Mouse (Mus musculus): ENCODE measurements around the gene Slc30a3.

DNA sequence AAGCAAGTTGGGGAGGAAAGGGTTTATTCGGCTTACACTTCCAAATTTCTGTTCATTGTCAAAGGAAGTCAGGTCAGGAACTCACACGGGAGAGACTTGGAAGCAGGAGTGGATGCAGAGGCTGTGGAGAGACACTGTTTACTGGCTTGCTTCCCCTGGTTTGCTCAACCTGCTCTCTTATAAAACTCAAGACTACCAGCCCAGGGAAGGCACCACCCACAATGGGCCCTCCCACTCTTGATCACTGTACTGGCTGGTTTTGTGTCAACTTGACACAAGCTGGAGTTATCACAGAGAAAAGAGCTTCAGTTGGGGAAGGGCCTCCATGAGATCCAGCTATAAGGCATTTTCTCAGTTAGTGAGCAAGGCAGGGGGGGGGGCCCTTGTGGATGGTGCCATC lies 37.0 kb downstream of the Slc30a3 start:
- TF ChIP-seq CTCF (IDR thresholded peaks at IDR 0.05; ENCODE audit: low read depth) (no peak), EP300 (optimal IDR thresholded peaks at IDR 0.05) (no peak)

Measured in stomach, postnatal 0 days (tissue).